Mouse (Mus musculus) embryonic facial prominence, embryonic 11.5 days (tissue): ENCODE measurements at regions not wholly inside any gene's neighbourhood (a gene's known extent, or its start where the extent isn't known, plus 50 kb on each side); places are given as distances from the start of the nearest gene placed in this dataset.
A peak's percentile ranks its signal among the peaks of the same experiment; 100 is the strongest.

ENCODE experiments used
- ATAC-seq: fragments of 200-750 bp; cut with Nextera tagmentation; replicated peaks from 2 replicates; pipeline ENCODE4 v1.8.0; 2017; ENCODE audit warnings: low read depth; ENCODE audit not compliant: insufficient number of reproducible peaks, low FRiP score, low TSS enrichment
- DNase-seq: peaks from one replicate; pipeline ENCODE4 v3.0.0-alpha.2; 2015; ENCODE audit warnings: low spot score
- H3K27ac ChIP-seq: fragments of 300-500 bp; sonication (generic); replicated peaks from 2 replicates; pipeline ENCODE4 v1.5.1; 2014; ENCODE audit warnings: mild to moderate bottlenecking, low read depth, low read length, control low read depth
- H3K27me3 ChIP-seq: fragments of 300-500 bp; sonication (generic); 2 replicates; pipeline ENCODE4 v1.6.1; 2014; ENCODE audit warnings: mild to moderate bottlenecking, low read length, moderate library complexity, mixed read lengths; ENCODE audit not compliant: control insufficient read depth, insufficient read depth
- H3K36me3 ChIP-seq: fragments of 300-500 bp; sonication (generic); replicated peaks from 2 replicates; pipeline ENCODE4 v1.6.1; 2014; ENCODE audit warnings: low read depth, mild to moderate bottlenecking, low read length, moderate library complexity, mixed read lengths; ENCODE audit not compliant: control insufficient read depth, insufficient read depth
- H3K4me1 ChIP-seq: fragments of 300-500 bp; sonication (generic); 2 replicates; pipeline ENCODE4 v1.6.1; 2014; ENCODE audit warnings: low read length, mixed read lengths; ENCODE audit not compliant: control insufficient read depth, insufficient read depth
- H3K4me2 ChIP-seq: fragments of 300-500 bp; sonication (generic); 2 replicates; pipeline ENCODE4 v1.6.1; 2014; ENCODE audit warnings: low read depth, mild to moderate bottlenecking, control low read depth, low read length, moderate library complexity
- H3K4me3 ChIP-seq: fragments of 300-500 bp; sonication (generic); 2 replicates; pipeline ENCODE4 v1.5.1; 2014; ENCODE audit warnings: low read depth, low read length, control low read depth
- H3K9ac ChIP-seq: fragments of 300-500 bp; sonication (generic); replicated peaks from 2 replicates; pipeline ENCODE4 v1.6.1; 2014; ENCODE audit warnings: mild to moderate bottlenecking, control low read depth, low read length
- H3K9me3 ChIP-seq: fragments of 300-500 bp; sonication (generic); replicated peaks from 2 replicates; pipeline ENCODE4 v1.6.1; 2016; ENCODE audit warnings: mild to moderate bottlenecking, low read length, inconsistent platforms, mixed read lengths; ENCODE audit not compliant: control insufficient read depth
- WGBS: fragments of 180-500 bp; shearing (Covaris S2); extraction: QIAGEN DNeasy Blood & Tissue Kit; methylation state at CpG from one replicate; pipeline ENCODE4 v1.1.7; 2014; 5-methylcytosine and 5-hydroxymethylcytosine counted together

DNA sequence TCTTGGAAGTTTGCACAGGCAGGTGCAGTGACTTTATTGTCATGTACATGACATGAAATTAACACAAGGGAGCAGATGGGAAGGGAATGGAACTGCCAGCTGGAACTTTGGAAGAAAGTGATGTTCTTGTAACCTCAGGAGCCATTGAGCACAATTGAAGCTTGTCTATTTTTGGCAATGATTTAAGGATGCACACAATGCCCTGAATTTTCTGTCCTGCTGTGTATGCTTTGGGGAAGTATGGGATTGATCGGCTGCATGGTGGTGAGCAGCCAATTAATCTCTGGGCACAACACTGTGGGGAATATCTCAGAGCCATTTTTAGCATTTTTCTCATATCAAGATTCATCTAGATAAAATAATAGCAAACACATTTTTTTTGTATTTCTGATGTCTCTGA lies 2186.2 kb downstream of the 9330182O14Rik start:
- WGBS: 88% methylated on average over 1 of the region's 1 CpGs
- no peak overlapping the region for H3K4me2 ChIP-seq

GRCm38 (mm10) chr15:42322940-42323339 lies 2188.8 kb downstream of the 9330182O14Rik start:
- DNase-seq (no peak), ATAC-seq (no peak)
- no peak overlapping the region for H3K9ac ChIP-seq
- WGBS: 93% methylated on average over 1 of the region's 1 CpGs
- H3K27me3 ChIP-seq: no peaks in the 10 kb centered on the region
- no peak overlapping the region for H3K27ac ChIP-seq
- H3K9me3 ChIP-seq: no peaks in the 10 kb centered on the region
- H3K4me2 ChIP-seq: no peak overlapping the region
- no peaks in the 10 kb centered on the region for H3K36me3 ChIP-seq
- no peak overlapping the region for H3K4me3 ChIP-seq
- H3K4me1 ChIP-seq: no peaks in the 10 kb centered on the region

More for the DNA sequence above, 2186.2 kb downstream of the 9330182O14Rik start:
- ATAC-seq (no peak), DNase-seq (no peak)
- no peak overlapping the region for H3K4me3 ChIP-seq
- no peaks in the 10 kb centered on the region for H3K4me1 ChIP-seq
- H3K9ac ChIP-seq: no peak overlapping the region
- no peaks in the 10 kb centered on the region for H3K36me3 ChIP-seq
- no peak overlapping the region for H3K27ac ChIP-seq
- H3K9me3 ChIP-seq: no peaks in the 10 kb centered on the region
- no peaks in the 10 kb centered on the region for H3K27me3 ChIP-seq

DNA sequence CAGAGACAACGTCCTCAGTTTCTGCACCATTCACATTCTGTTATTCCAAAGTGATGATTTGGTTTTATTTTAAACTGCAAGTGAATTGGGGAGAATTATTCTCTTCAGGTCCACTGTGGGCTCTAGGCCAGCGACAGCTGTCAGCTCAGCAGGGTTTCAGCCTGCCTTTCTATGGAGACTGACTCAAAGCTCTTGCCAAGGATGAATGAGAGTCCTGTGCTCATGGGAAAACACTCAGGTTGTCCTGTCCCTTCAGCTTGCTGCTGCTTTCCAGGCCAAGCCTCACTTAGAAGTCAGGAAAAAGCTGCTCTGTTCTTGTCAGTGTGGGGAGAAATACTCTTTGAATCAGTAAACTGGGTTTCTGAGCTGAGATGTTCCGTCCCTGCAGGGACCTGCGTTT lies 2191.1 kb downstream of the 9330182O14Rik start:
- Histone ChIP-seq H3K27ac (no peak overlapping the region), H3K4me1 (no peaks in the 10 kb centered on the region), H3K36me3 (no peaks in the 10 kb centered on the region), H3K27me3 (no peaks in the 10 kb centered on the region), H3K9me3 (no peaks in the 10 kb centered on the region), H3K4me2 (no peak overlapping the region), H3K9ac (no peak overlapping the region), H3K4me3 (no peak overlapping the region)
- no peak for DNase-seq
- 75% methylated on average over 4 of the region's 4 CpGs for WGBS
- no peak for ATAC-seq

- H3K4me2 ChIP-seq: no peak overlapping the region
- H3K27me3 ChIP-seq: no peaks in the 10 kb centered on the region
- H3K4me1 ChIP-seq: no peaks in the 10 kb centered on the region
- ATAC-seq (no peak), DNase-seq (no peak)
- H3K27ac ChIP-seq: no peak overlapping the region
- WGBS: 87% methylated on average over 6 of the region's 6 CpGs
- H3K4me3 ChIP-seq: no peak overlapping the region
- H3K36me3 ChIP-seq: no peaks in the 10 kb centered on the region
- H3K9me3 ChIP-seq: no peaks in the 10 kb centered on the region
- no peak overlapping the region for H3K9ac ChIP-seq
Measured at GRCm38 (mm10) chr15:42328535-42328934, 2194.4 kb downstream of the 9330182O14Rik start.

DNA sequence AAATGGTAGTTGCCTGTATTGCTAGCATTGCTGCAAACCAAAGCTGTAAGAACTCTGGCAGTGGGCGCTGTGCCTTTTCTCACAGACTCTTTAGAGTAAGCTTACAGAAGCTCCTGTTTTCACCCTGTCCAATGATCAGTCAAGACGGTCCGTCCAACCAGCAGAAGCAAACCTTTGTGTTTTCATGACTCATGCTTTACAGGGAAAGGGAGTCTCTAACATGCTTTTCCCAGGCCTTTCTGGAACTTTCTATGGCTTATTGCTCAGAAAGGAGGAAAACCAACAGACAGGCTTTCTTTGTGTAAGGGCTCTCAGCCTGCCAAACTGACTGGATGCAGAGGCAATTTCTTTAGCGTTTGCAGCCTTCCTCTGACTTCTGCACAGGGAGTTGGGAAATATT lies 2195.6 kb downstream of the 9330182O14Rik start:
- WGBS: 77% methylated on average over 4 of the region's 4 CpGs
- H3K4me1 ChIP-seq: no peaks in the 10 kb centered on the region
- H3K36me3 ChIP-seq: no peaks in the 10 kb centered on the region
- no peaks in the 10 kb centered on the region for H3K27me3 ChIP-seq
- H3K9me3 ChIP-seq: no peaks in the 10 kb centered on the region
- H3K4me3 ChIP-seq: no peak overlapping the region
- H3K9ac ChIP-seq: no peak overlapping the region
- no peak overlapping the region for H3K4me2 ChIP-seq
- DNase-seq: peak; percentile 4
- no peak overlapping the region for H3K27ac ChIP-seq
- no peak for ATAC-seq

DNA sequence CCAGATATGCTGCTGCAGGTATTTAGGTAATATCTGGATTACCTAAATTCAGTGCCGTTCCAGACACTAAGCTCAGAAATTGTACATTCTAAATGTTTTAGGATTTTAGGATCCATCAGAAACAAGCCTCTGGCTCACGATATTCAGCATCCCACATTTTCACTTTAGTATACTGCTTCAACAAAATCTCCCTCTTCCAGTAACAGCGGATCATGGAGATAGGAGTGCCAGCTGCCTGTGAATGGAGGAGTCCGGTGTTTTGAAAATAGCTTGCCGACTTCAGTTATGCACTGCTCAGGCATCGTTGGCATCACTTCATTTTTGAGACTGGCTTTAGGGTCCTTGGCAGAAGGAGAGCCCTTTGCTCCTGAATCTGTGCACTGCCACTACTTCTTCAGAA lies 2199.5 kb downstream of the 9330182O14Rik start:
- Histone ChIP-seq H3K4me3 (no peak overlapping the region), H3K4me2 (no peak overlapping the region), H3K4me1 (no peaks in the 10 kb centered on the region), H3K9ac (no peak overlapping the region), H3K36me3 (no peaks in the 10 kb centered on the region), H3K9me3 (no peaks in the 10 kb centered on the region), H3K27me3 (no peaks in the 10 kb centered on the region), H3K27ac (no peak overlapping the region)
- no peak for DNase-seq
- ATAC-seq: no peak
- WGBS: 90% methylated on average over 6 of the region's 6 CpGs

- DNase-seq (no peak), ATAC-seq (no peak)
- no peak overlapping the region for H3K4me3 ChIP-seq
- H3K9ac ChIP-seq: no peak overlapping the region
- WGBS: 87% methylated on average over 3 of the region's 3 CpGs
- H3K4me2 ChIP-seq: no peak overlapping the region
- no peak overlapping the region for H3K27ac ChIP-seq
- H3K36me3 ChIP-seq: no peaks in the 10 kb centered on the region
- H3K27me3 ChIP-seq: no peaks in the 10 kb centered on the region
- no peaks in the 10 kb centered on the region for H3K9me3 ChIP-seq
- H3K4me1 ChIP-seq: no peaks in the 10 kb centered on the region
Measured at GRCm38 (mm10) chr15:42346131-42346530, 2212.0 kb downstream of the 9330182O14Rik start.

GRCm38 (mm10) chr15:42361871-42362270 lies 2227.7 kb downstream of the 9330182O14Rik start:
- Histone ChIP-seq H3K27me3 (no peaks in the 10 kb centered on the region), H3K27ac (no peak overlapping the region), H3K36me3 (no peaks in the 10 kb centered on the region), H3K4me2 (no peak overlapping the region), H3K9me3 (no peaks in the 10 kb centered on the region), H3K9ac (no peak overlapping the region), H3K4me3 (no peak overlapping the region), H3K4me1 (no peaks in the 10 kb centered on the region)
- no peak for ATAC-seq
- DNase-seq: no peak
